Mouse (Mus musculus) limb, embryonic 14.5 days (tissue): ENCODE results near the gene Dusp12. TPM values are rescaled to one million over a fixed set of nuclear protein-coding genes. Genes with fewer than 3 reads are reported as not detected.

ENCODE experiments used
- ATAC-seq: fragments of 200-750 bp; cut with Nextera tagmentation; 2 replicates; pipeline ENCODE4 v1.8.0; 2017; ENCODE audit warnings: low read depth, moderate number of reproducible peaks, moderate TSS enrichment; ENCODE audit not compliant: low FRiP score
- DNase-seq: peaks from one replicate; pipeline ENCODE4 v3.0.0-alpha.2; 2015; ENCODE audit warnings: low spot score
- H3K27ac ChIP-seq: fragments of 300-500 bp; sonication (generic); replicated peaks from 2 replicates; pipeline ENCODE4 v1.5.1; 2014; ENCODE audit warnings: low read depth, mild to moderate bottlenecking, low read length, moderate library complexity, mixed read lengths
- H3K27me3 ChIP-seq: fragments of 300-500 bp; sonication (generic); 2 replicates; pipeline ENCODE4 v1.6.1; 2014; ENCODE audit warnings: low read length, mixed read lengths; ENCODE audit not compliant: control insufficient read depth, insufficient read depth
- H3K36me3 ChIP-seq: fragments of 300-500 bp; sonication (generic); 2 replicates; pipeline ENCODE4 v1.6.1; 2014; ENCODE audit warnings: mild to moderate bottlenecking, low read length, moderate library complexity, mixed read lengths; ENCODE audit not compliant: control insufficient read depth, insufficient read depth
- H3K4me1 ChIP-seq: fragments of 300-500 bp; sonication (generic); 2 replicates; pipeline ENCODE4 v1.6.1; 2014; ENCODE audit warnings: antibody characterized with exemption, low read length, mixed read lengths; ENCODE audit not compliant: control insufficient read depth, insufficient read depth
- H3K4me2 ChIP-seq: fragments of 300-500 bp; sonication (generic); replicated peaks from 2 replicates; pipeline ENCODE4 v1.6.1; 2014; ENCODE audit warnings: low read depth, mild to moderate bottlenecking, low read length, moderate library complexity; ENCODE audit not compliant: severe bottlenecking
- H3K4me3 ChIP-seq: fragments of 300-500 bp; sonication (generic); replicated peaks from 2 replicates; pipeline ENCODE4 v1.5.1; 2014; ENCODE audit warnings: low read length
- H3K9ac ChIP-seq: fragments of 300-500 bp; sonication (generic); 2 replicates; pipeline ENCODE4 v1.6.1; 2014; ENCODE audit warnings: mild to moderate bottlenecking, low read depth, low read length, moderate library complexity; ENCODE audit not compliant: severe bottlenecking
- H3K9me3 ChIP-seq: fragments of 300-500 bp; sonication (generic); 2 replicates; pipeline ENCODE4 v1.6.1; 2016; ENCODE audit warnings: low read length; ENCODE audit not compliant: control insufficient read depth
- POLR2A ChIP-seq: fragments of 200-500 bp; IDR thresholded peaks from 2 replicates; pipeline ENCODE4 v1.8.0; 2012; ENCODE audit warnings: inconsistent platforms, mild to moderate bottlenecking, moderate library complexity, borderline replicate concordance; ENCODE audit not compliant: insufficient read depth, insufficient read length; ENCODE audit errors: extremely low read depth
- WGBS: fragments of 180-500 bp; shearing (Covaris S2); extraction: QIAGEN DNeasy Blood & Tissue Kit; methylation state at CpG from one replicate; pipeline ENCODE4 v1.1.7; 2014; 5-methylcytosine and 5-hydroxymethylcytosine counted together
- polyA plus RNA-seq, 2 experiments: library from polyadenylated mRNA; depleted of rRNA in 1 of 2; stranded (reverse) in 1 of 2; unstranded in 1 of 2; fragments of >200 nt; fragmentation: Nextera tagmentation in 1 of 2; extraction: Ambion mirVana in 1 of 2; gene quantifications; 2 replicates each; pipeline versions ENCODE4 v1.2.1 to v1.2.3; 2012 to 2014

The Dusp12 gene
- polyA plus RNA-seq, 2 experiments, result 51.5 to 58.5 TPM

DNA sequence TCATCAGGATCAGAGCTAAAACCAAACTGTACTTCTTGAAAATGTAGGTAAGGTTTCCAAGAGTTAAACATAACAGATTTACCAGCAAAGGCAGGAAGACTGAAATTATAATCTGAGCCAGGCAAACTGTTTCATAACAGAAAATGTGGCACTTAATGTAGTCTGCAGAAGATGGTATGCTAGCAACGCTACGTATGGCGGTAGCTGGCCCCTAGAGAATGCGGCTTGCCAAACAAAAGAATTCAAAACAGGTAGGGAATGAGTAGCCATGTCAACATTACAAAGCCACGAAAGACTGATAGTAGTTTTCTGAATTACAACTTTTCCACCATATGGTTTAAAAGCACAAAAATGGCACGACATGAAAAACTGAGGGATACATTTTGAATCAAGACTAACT, 56.0 kb downstream of the Dusp12 start:
- ATAC-seq (no peak), DNase-seq (no peak)
- H3K9me3 ChIP-seq, result no peaks in the 10 kb centered on the region
- no peak overlapping the region for H3K4me2 ChIP-seq
- no peak overlapping the region for H3K4me3 ChIP-seq
- H3K36me3 ChIP-seq, result peaks cover 12% of the 10 kb centered on the region; the same call in 1 of the 2 replicates
- no peak overlapping the region for H3K9ac ChIP-seq
- H3K4me1 ChIP-seq, result no peaks in the 10 kb centered on the region
- no peaks in the 10 kb centered on the region for H3K27me3 ChIP-seq
- no peak overlapping the region for H3K27ac ChIP-seq
- no peak for TF ChIP-seq POLR2A
- 77% methylated on average over 6 of the region's 6 CpGs for WGBS

Other genes starting within 250 kb of the Dusp12 start
- gene Olfml2b, start 241.0 kb downstream of the Dusp12 start, polyA plus RNA-seq (2012; rRNA removed), result 50.4 and 57.7 TPM in 2 replicates
- gene Olfml2b, start 241.0 kb downstream of the Dusp12 start, polyA plus RNA-seq (2014; fragmentation: Nextera tagmentation; extraction: Ambion mirVana), result 50.6 and 59.1 TPM in 2 replicates
- gene Atf6, start 17.8 kb downstream of the Dusp12 start, polyA plus RNA-seq (2012; rRNA removed), result 9.1 TPM in 2 replicates
- 8.9 and 9.7 TPM in 2 replicates for gene Atf6, start 17.8 kb downstream of the Dusp12 start, polyA plus RNA-seq (2014; fragmentation: Nextera tagmentation; extraction: Ambion mirVana)
- 0.72 and 0.91 TPM in 2 replicates for gene Gm26620, start 475 bp downstream of the Dusp12 start, polyA plus RNA-seq (2012; rRNA removed)
- gene Gm26620, start 475 bp downstream of the Dusp12 start, polyA plus RNA-seq (2014; fragmentation: Nextera tagmentation; extraction: Ambion mirVana), result 0.78 and 0.82 TPM in 2 replicates
- gene Fcrlb, start 27.4 kb upstream of the Dusp12 start, polyA plus RNA-seq (2012; rRNA removed), result 0.08 and 0.18 TPM in 2 replicates
- not detected in 2 replicates for gene Fcrlb, start 27.4 kb upstream of the Dusp12 start, polyA plus RNA-seq (2014; fragmentation: Nextera tagmentation; extraction: Ambion mirVana)
- gene Fcrla, start 42.0 kb upstream of the Dusp12 start, polyA plus RNA-seq (2012; rRNA removed), result 0.06 and 0.13 TPM in 2 replicates
- gene Fcrla, start 42.0 kb upstream of the Dusp12 start, polyA plus RNA-seq (2014; fragmentation: Nextera tagmentation; extraction: Ambion mirVana), result not detected in 2 replicates
- 2.1 and 2.6 TPM in 2 replicates for gene Fcgr2b, start 91.0 kb upstream of the Dusp12 start, polyA plus RNA-seq (2012; rRNA removed)
- gene Fcgr2b, start 91.0 kb upstream of the Dusp12 start, polyA plus RNA-seq (2014; fragmentation: Nextera tagmentation; extraction: Ambion mirVana), result 2.1 and 3.2 TPM in 2 replicates
- gene Fcgr4, start 133.4 kb upstream of the Dusp12 start, polyA plus RNA-seq (2012; rRNA removed), result 0.75 and 1.2 TPM in 2 replicates
- gene Fcgr4, start 133.4 kb upstream of the Dusp12 start, polyA plus RNA-seq (2014; fragmentation: Nextera tagmentation; extraction: Ambion mirVana), result 0.59 and 0.79 TPM in 2 replicates
- 12.8 and 13.7 TPM in 2 replicates for gene Fcgr3, start 179.4 kb upstream of the Dusp12 start, polyA plus RNA-seq (2012; rRNA removed)
- gene Fcgr3, start 179.4 kb upstream of the Dusp12 start, polyA plus RNA-seq (2014; fragmentation: Nextera tagmentation; extraction: Ambion mirVana), result 17.6 and 19.7 TPM in 2 replicates
- gene Cfap126, start 228.4 kb upstream of the Dusp12 start, polyA plus RNA-seq (2012; rRNA removed), result 2.1 and 2.7 TPM in 2 replicates
- gene Cfap126, start 228.4 kb upstream of the Dusp12 start, polyA plus RNA-seq (2014; fragmentation: Nextera tagmentation; extraction: Ambion mirVana), result 1.1 and 1.3 TPM in 2 replicates